Mouse (Mus musculus) olfactory bulb, adult 2 months (tissue): ENCODE data around the gene Vopp1.
"Not testable (repeated sequence)": the region's sequence is repeated elsewhere in the genome, so short reads cannot be mapped to it uniquely, and the experiment has no call there.

Source experiments
- CTCF ChIP-seq: fragments of 200-500 bp; IDR thresholded peaks from 2 replicates; pipeline ENCODE4 v1.5.1; 2012; ENCODE audit warnings: low read depth, mild to moderate bottlenecking, low read length, moderate library complexity; ENCODE audit not compliant: insufficient read depth
- POLR2A ChIP-seq: fragments of 200-500 bp; IDR thresholded peaks from 2 replicates; pipeline ENCODE4 v1.6.1; 2012; ENCODE audit warnings: mild to moderate bottlenecking, low read depth, low read length, moderate library complexity; ENCODE audit not compliant: insufficient read depth

DNA sequence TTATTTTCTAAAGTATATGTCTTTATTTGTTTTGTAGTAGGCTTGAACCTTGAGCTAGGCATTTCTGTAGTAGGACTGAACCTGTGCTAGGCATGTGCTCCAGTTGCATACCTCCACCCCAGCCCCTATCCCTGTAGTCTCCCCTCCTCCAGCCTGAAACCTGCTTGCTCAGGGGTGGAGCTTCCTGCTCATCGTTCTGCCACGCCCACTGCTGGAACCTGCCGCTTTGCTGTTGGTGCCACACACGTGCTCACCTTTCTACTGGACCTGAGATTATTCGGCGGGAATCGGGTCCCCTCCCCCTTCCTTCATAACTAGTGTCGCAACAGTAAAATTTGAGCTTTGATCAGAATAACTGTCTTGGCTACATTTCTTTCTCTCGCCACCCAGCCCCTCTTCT lies 32.1 kb downstream of the Vopp1 start:
- not testable (repeated sequence) for TF ChIP-seq POLR2A, CTCF
